ENCODE assay signal across 19 mouse cellular contexts in genomic region chr14:114843105-114843743, GRCm38 (mm10).
DNase-seq lines count a peak whose midpoint lies in the region; ATAC-seq lines count a peak whose summit lies in the region.
"Had no signal": no experiment of that assay in that cellular context is flagged by ENCODE, and none has a peak within 500 bp of the region (broad histone marks: within the 10 kb centered on the region; RNA-seq: fewer than 3 reads in every experiment).

No protein-coding gene starts in this region.

- 0 out of 2 replicates have a peak overlapping the region, but pooled peaks have one; percentile 0 for H3K27ac ChIP-seq in forebrain, embryonic 10.5 days
- H3K27ac ChIP-seq in forebrain, embryonic 15.5 days (replicated peaks): no peak overlapping the region
- H3K27ac ChIP-seq in kidney, embryonic 16.5 days (ENCODE audit: low read length): no peak overlapping the region
- no peak overlapping the region for H3K27ac ChIP-seq in neural tube, embryonic 12.5 days
- H3K27ac ChIP-seq: layer of hippocampus, adult 2 months; limb, embryonic 15.5 days had no signal

- ATAC-seq in forebrain, embryonic 15.5 days (replicated peaks): no peak; the same call in 1 of the 2 replicates
- ATAC-seq in kidney, embryonic 16.5 days (ENCODE audit: low FRiP score, low TSS enrichment): peak; percentile 67; the same call in 1 of the 2 replicates
- peak; percentile 68 for ATAC-seq in neural tube, embryonic 12.5 days (ENCODE audit: low FRiP score, low read depth)
- no peak for ATAC-seq in CD4-positive, CD25-positive, alpha-beta regulatory T cell, adult 4 months
- ATAC-seq: activated CD4-positive, CD25-positive, alpha-beta regulatory T cell, adult 4 months had no signal

- H3K9me3 ChIP-seq in forebrain, embryonic 10.5 days: no peaks in the 10 kb centered on the region
- H3K9me3 ChIP-seq in forebrain, embryonic 15.5 days: no peaks in the 10 kb centered on the region
- H3K9me3 ChIP-seq in kidney, embryonic 16.5 days (ENCODE audit: low read length): no peaks in the 10 kb centered on the region
- H3K9me3 ChIP-seq in neural tube, embryonic 12.5 days: no peaks in the 10 kb centered on the region
- H3K9me3 ChIP-seq: heart, embryonic 12.5 days; limb, embryonic 15.5 days had no signal

- no peak overlapping the region for H3K4me3 ChIP-seq in forebrain, embryonic 10.5 days
- no peak overlapping the region for H3K4me3 ChIP-seq in forebrain, embryonic 15.5 days
- no peak overlapping the region for H3K4me3 ChIP-seq in kidney, embryonic 16.5 days (ENCODE audit: low read length)
- H3K4me3 ChIP-seq in neural tube, embryonic 12.5 days: no peak overlapping the region
- H3K4me3 ChIP-seq: heart, embryonic 12.5 days; layer of hippocampus, adult 2 months; limb, embryonic 15.5 days had no signal

- H3K4me1 ChIP-seq in forebrain, embryonic 10.5 days: peaks cover 48% of the 10 kb centered on the region
- no peaks in the 10 kb centered on the region for H3K4me1 ChIP-seq in forebrain, embryonic 15.5 days
- H3K4me1 ChIP-seq in kidney, embryonic 16.5 days (ENCODE audit: insufficient read depth, low read length): peaks cover 4% of the 10 kb centered on the region; the same call in 1 of the 2 replicates
- H3K4me1 ChIP-seq in neural tube, embryonic 12.5 days: no peaks in the 10 kb centered on the region

- no peaks in the 10 kb centered on the region for H3K36me3 ChIP-seq in forebrain, embryonic 10.5 days (replicated peaks)
- no peaks in the 10 kb centered on the region for H3K36me3 ChIP-seq in forebrain, embryonic 15.5 days
- H3K36me3 ChIP-seq in kidney, embryonic 16.5 days (ENCODE audit: insufficient read depth, low read length): no peaks in the 10 kb centered on the region
- no peaks in the 10 kb centered on the region for H3K36me3 ChIP-seq in neural tube, embryonic 12.5 days
- H3K36me3 ChIP-seq: heart, embryonic 12.5 days; limb, embryonic 15.5 days had no signal

- no peak overlapping the region for H3K9ac ChIP-seq in forebrain, embryonic 15.5 days (replicated peaks)
- no peak overlapping the region for H3K9ac ChIP-seq in kidney, embryonic 16.5 days (replicated peaks; ENCODE audit: low read length)
- no peak overlapping the region for H3K9ac ChIP-seq in neural tube, embryonic 12.5 days
- H3K9ac ChIP-seq: heart, embryonic 12.5 days; limb, embryonic 15.5 days had no signal

- no peaks in the 10 kb centered on the region; the same call in 1 of the 2 replicates for H3K27me3 ChIP-seq in forebrain, embryonic 10.5 days (ENCODE audit: poor library complexity, severe bottlenecking)
- no peaks in the 10 kb centered on the region for H3K27me3 ChIP-seq in forebrain, embryonic 15.5 days
- H3K27me3 ChIP-seq in kidney, embryonic 16.5 days (ENCODE audit: insufficient read depth, low read length): no peaks in the 10 kb centered on the region
- no peaks in the 10 kb centered on the region for H3K27me3 ChIP-seq in neural tube, embryonic 12.5 days (replicated peaks)
- H3K27me3 ChIP-seq: heart, embryonic 12.5 days; limb, embryonic 15.5 days had no signal

- 38% methylated on average over 6 of the region's 6 CpGs for WGBS in forebrain, embryonic 10.5 days
- 24% methylated on average over 6 of the region's 6 CpGs for WGBS in forebrain, embryonic 15.5 days
- WGBS in kidney, embryonic 16.5 days: 26% methylated on average over 6 of the region's 6 CpGs
- WGBS in neural tube, embryonic 12.5 days: 26% methylated on average over 6 of the region's 6 CpGs

- DNase-seq in forebrain, embryonic 10.5 days (ENCODE audit: extremely low spot score, low spot score): peak; percentile 26
- no peak for DNase-seq in kidney, adult 8-10 months
- no peak for DNase-seq in neural tube, embryonic 10.5 days (ENCODE audit: extremely low spot score, low spot score)
- DNase-seq in retina, postnatal 1 day: peak; percentile 63
- DNase-seq: adrenal gland, postnatal 36 days; cerebellum, postnatal 14 days; gastrocnemius, postnatal 36 days; heart, postnatal 36 days; kidney, adult 11 months; lung, adult 18-20 months; thymus, adult 18-20 months had no signal

- H3K4me2 ChIP-seq in forebrain, embryonic 15.5 days (replicated peaks): no peak overlapping the region
- H3K4me2 ChIP-seq in kidney, embryonic 16.5 days (replicated peaks; ENCODE audit: low read depth, low read length): no peak overlapping the region
- no peak overlapping the region for H3K4me2 ChIP-seq in neural tube, embryonic 12.5 days (replicated peaks)
- H3K4me2 ChIP-seq: heart, embryonic 12.5 days; limb, embryonic 15.5 days had no signal

Comparison
In these comparisons a context has a peak if more than half of its experiments do, and no peak if none do; other contexts are left out.
1. DNase-seq: peak in forebrain, embryonic 10.5 days (single experiment) and retina, postnatal 1 day (single experiment); none in kidney, adult 8-10 months (0 of 2) and neural tube, embryonic 10.5 days (single experiment).
2. ATAC-seq: peak in kidney, embryonic 16.5 days (single experiment) and neural tube, embryonic 12.5 days (single experiment); none in forebrain, embryonic 15.5 days (single experiment) and CD4-positive, CD25-positive, alpha-beta regulatory T cell, adult 4 months (single experiment).